ENCODE assay signal across 11 mouse cellular contexts in the genomic region with DNA sequence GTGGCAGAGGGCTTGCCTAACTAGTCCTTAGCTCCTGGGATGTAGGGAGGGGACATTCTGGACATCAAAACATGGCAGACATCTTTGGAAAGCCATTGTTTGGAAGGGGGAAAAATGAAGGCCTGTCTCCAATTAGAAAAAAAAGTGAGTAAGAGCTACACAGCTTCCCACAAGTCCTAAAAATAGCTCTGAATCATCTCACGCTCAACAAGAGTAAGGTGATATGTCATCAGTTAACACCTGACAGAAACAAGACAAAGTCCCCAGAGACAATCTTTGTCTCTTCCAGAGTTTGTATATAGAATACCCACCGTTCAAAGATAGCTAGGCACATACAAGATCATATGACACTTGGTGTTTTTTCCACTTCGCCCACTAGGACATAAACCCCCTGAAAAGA.
"Had no signal": no experiment of that assay in that cellular context is flagged by ENCODE, and none has a peak within 500 bp of the region (broad histone marks: within the 10 kb centered on the region; RNA-seq: fewer than 3 reads in every experiment).

No protein-coding gene starts in this region.

- H3K4me3 ChIP-seq: limb, embryonic 12.5 days; liver, embryonic 15.5 days; midbrain, embryonic 13.5 days; stomach, embryonic 15.5 days had no signal

- H3K4me2 ChIP-seq: limb, embryonic 12.5 days; liver, embryonic 15.5 days; midbrain, embryonic 13.5 days; stomach, embryonic 15.5 days had no signal

- H3K27ac ChIP-seq: limb, embryonic 12.5 days; liver, embryonic 15.5 days; midbrain, embryonic 13.5 days; stomach, embryonic 15.5 days had no signal

- H3K9me3 ChIP-seq: limb, embryonic 12.5 days; liver, embryonic 15.5 days; midbrain, embryonic 13.5 days; stomach, embryonic 15.5 days had no signal

- H3K4me1 ChIP-seq: limb, embryonic 12.5 days; stomach, embryonic 15.5 days had no signal

- ATAC-seq: lung, postnatal 0 days; midbrain, embryonic 13.5 days had no signal

- DNase-seq: kidney, postnatal 36 days; liver; lung, adult 2 months; lung, postnatal 36 days; right cerebral cortex, postnatal 14 days; thymus, postnatal 4 days had no signal

- H3K36me3 ChIP-seq: limb, embryonic 12.5 days; liver, embryonic 15.5 days; midbrain, embryonic 13.5 days; stomach, embryonic 15.5 days had no signal

- H3K9ac ChIP-seq: limb, embryonic 12.5 days; liver, embryonic 15.5 days; midbrain, embryonic 13.5 days; stomach, embryonic 15.5 days had no signal

- H3K27me3 ChIP-seq: limb, embryonic 12.5 days; midbrain, embryonic 13.5 days; stomach, embryonic 15.5 days had no signal
